Mouse (Mus musculus): ENCODE measurements at regions not wholly inside any gene's neighbourhood (a gene's known extent, or its start where the extent isn't known, plus 50 kb on each side); places are given as distances from the start of the nearest gene placed in this dataset.

GRCm38 (mm10) chr16:77989139-77989538 lies 312.1 kb upstream of the Cxadr start:
- Histone ChIP-seq H3K4me3 (ENCODE audit: insufficient read depth, low read depth, low read length) (no peak overlapping the region), H3K27ac (replicated peaks; ENCODE audit: insufficient read depth, low read depth, low read length) (no peak overlapping the region), H3K79me2 (ENCODE audit: control insufficient read depth, insufficient read depth, low read length) (no peaks in the 10 kb centered on the region), H3K4me1 (ENCODE audit: control insufficient read depth, insufficient read depth, low read length) (no peaks in the 10 kb centered on the region), H3K9ac (ENCODE audit: low read depth, low read length) (no peak overlapping the region), H3K36me3 (ENCODE audit: control insufficient read depth, insufficient read depth, low read length) (no peaks in the 10 kb centered on the region), H3K27me3 (ENCODE audit: control insufficient read depth, insufficient read depth, low read length) (no peaks in the 10 kb centered on the region)
- TF ChIP-seq CTCF (IDR thresholded peaks at IDR 0.05; ENCODE audit: low read depth, low read length) (peak; percentile 35; the same call in 1 of the 2 replicates), POLR2A (IDR thresholded peaks at IDR 0.05; ENCODE audit: extremely low read depth, insufficient read depth, low read length) (no peak)
- DNase-seq (ENCODE audit: extremely low read depth, low read depth, low spot score) = no peak
- WGBS = 98% methylated on average over 5 of the region's 5 CpGs

- H3K4me3 ChIP-seq (ENCODE audit: insufficient read depth, low read depth, low read length) = no peak overlapping the region
- TF ChIP-seq CTCF (IDR thresholded peaks at IDR 0.05; ENCODE audit: low read depth, low read length) = no peak
- no peak for TF ChIP-seq POLR2A (IDR thresholded peaks at IDR 0.05; ENCODE audit: extremely low read depth, insufficient read depth, low read length)
- no peak overlapping the region for H3K27ac ChIP-seq (replicated peaks; ENCODE audit: insufficient read depth, low read depth, low read length)
- no peak overlapping the region for H3K9ac ChIP-seq (ENCODE audit: low read depth, low read length)
- DNase-seq (ENCODE audit: extremely low read depth, low read depth, low spot score) = no peak
- no peaks in the 10 kb centered on the region for H3K27me3 ChIP-seq (ENCODE audit: control insufficient read depth, insufficient read depth, low read length)
- H3K36me3 ChIP-seq (ENCODE audit: control insufficient read depth, insufficient read depth, low read length) = no peaks in the 10 kb centered on the region
- 74% methylated on average over 10 of the region's 10 CpGs for WGBS
- H3K4me1 ChIP-seq (ENCODE audit: control insufficient read depth, insufficient read depth, low read length) = no peaks in the 10 kb centered on the region
- H3K79me2 ChIP-seq (ENCODE audit: control insufficient read depth, insufficient read depth, low read length) = no peaks in the 10 kb centered on the region
Measured at GRCm38 (mm10) chr16:77986884-77987529, 314.3 kb upstream of the Cxadr start.

DNA sequence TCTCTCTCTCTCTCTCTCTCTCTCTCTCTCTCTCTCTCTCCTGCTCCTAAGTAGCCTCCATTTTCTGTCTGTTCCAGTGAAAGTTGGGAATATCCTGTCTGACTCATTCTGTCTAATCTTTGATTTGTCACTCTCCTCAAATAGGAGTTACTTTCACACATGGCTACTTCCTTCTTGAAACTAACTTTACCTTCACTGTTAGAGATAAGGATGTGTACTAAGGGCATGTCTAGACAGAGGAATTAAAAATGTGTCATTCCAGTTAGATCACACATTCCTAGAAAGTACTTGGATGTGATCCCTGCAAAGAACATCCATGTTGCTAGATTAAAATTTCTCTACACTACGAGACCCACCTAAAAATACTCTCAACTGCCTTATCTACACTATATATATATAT lies 346.9 kb upstream of the Gm11146 start:
- Histone ChIP-seq H3K36me3 (ENCODE audit: control insufficient read depth, insufficient read depth, low read length) (no peaks in the 10 kb centered on the region), H3K9ac (ENCODE audit: low read depth, low read length) (no peak overlapping the region), H3K79me2 (ENCODE audit: control insufficient read depth, insufficient read depth, low read length) (no peaks in the 10 kb centered on the region), H3K27ac (replicated peaks; ENCODE audit: insufficient read depth, low read depth, low read length) (no peak overlapping the region), H3K4me1 (ENCODE audit: control insufficient read depth, insufficient read depth, low read length) (no peaks in the 10 kb centered on the region), H3K4me3 (ENCODE audit: insufficient read depth, low read depth, low read length) (no peak overlapping the region), H3K27me3 (ENCODE audit: control insufficient read depth, insufficient read depth, low read length) (no peaks in the 10 kb centered on the region)
- WGBS = 74% methylated on average over 1 of the region's 1 CpGs
- TF ChIP-seq CTCF (IDR thresholded peaks at IDR 0.05; ENCODE audit: low read depth, low read length) (no peak), POLR2A (IDR thresholded peaks at IDR 0.05; ENCODE audit: extremely low read depth, insufficient read depth, low read length) (no peak)
- no peak for DNase-seq (ENCODE audit: extremely low read depth, low read depth, low spot score)

- DNase-seq (ENCODE audit: extremely low read depth, low read depth, low spot score) = no peak
- Histone ChIP-seq H3K27me3 (ENCODE audit: control insufficient read depth, insufficient read depth, low read length) (no peaks in the 10 kb centered on the region), H3K4me1 (ENCODE audit: control insufficient read depth, insufficient read depth, low read length) (no peaks in the 10 kb centered on the region), H3K4me3 (ENCODE audit: insufficient read depth, low read depth, low read length) (no peak overlapping the region), H3K27ac (replicated peaks; ENCODE audit: insufficient read depth, low read depth, low read length) (no peak overlapping the region), H3K79me2 (ENCODE audit: control insufficient read depth, insufficient read depth, low read length) (no peaks in the 10 kb centered on the region), H3K9ac (ENCODE audit: low read depth, low read length) (no peak overlapping the region), H3K36me3 (ENCODE audit: control insufficient read depth, insufficient read depth, low read length) (no peaks in the 10 kb centered on the region)
- WGBS = 27% methylated on average over 2 of the region's 2 CpGs
- TF ChIP-seq POLR2A (IDR thresholded peaks at IDR 0.05; ENCODE audit: extremely low read depth, insufficient read depth, low read length) (no peak), CTCF (IDR thresholded peaks at IDR 0.05; ENCODE audit: low read depth, low read length) (no peak)
Measured at GRCm38 (mm10) chr16:77945442-77945841, 343.5 kb upstream of the Gm11146 start.

- H3K27ac ChIP-seq (replicated peaks; ENCODE audit: insufficient read depth, low read depth, low read length) = no peak overlapping the region
- no peaks in the 10 kb centered on the region for H3K27me3 ChIP-seq (ENCODE audit: control insufficient read depth, insufficient read depth, low read length)
- 82% methylated on average over 9 of the region's 9 CpGs for WGBS
- H3K4me3 ChIP-seq (ENCODE audit: insufficient read depth, low read depth, low read length) = no peak overlapping the region
- H3K79me2 ChIP-seq (ENCODE audit: control insufficient read depth, insufficient read depth, low read length) = no peaks in the 10 kb centered on the region
- no peak for DNase-seq (ENCODE audit: extremely low read depth, low read depth, low spot score)
- TF ChIP-seq POLR2A (IDR thresholded peaks at IDR 0.05; ENCODE audit: extremely low read depth, insufficient read depth, low read length) (no peak), CTCF (IDR thresholded peaks at IDR 0.05; ENCODE audit: low read depth, low read length) (no peak)
- H3K4me1 ChIP-seq (ENCODE audit: control insufficient read depth, insufficient read depth, low read length) = no peaks in the 10 kb centered on the region
- no peaks in the 10 kb centered on the region for H3K36me3 ChIP-seq (ENCODE audit: control insufficient read depth, insufficient read depth, low read length)
- no peak overlapping the region for H3K9ac ChIP-seq (ENCODE audit: low read depth, low read length)
Measured at GRCm38 (mm10) chr16:77931025-77931723, 329.3 kb upstream of the Gm11146 start.
